Mouse (Mus musculus) thymus, postnatal 25 days (tissue): ENCODE measurements around the gene AY761184.
"Not testable (repeated sequence)": the region's sequence is repeated elsewhere in the genome, so short reads cannot be mapped to it uniquely, and the experiment has no call there.

Experiments used
- DNase-seq: peaks from one replicate; pipeline ENCODE4 v3.0.0; 2022

The AY761184 gene

DNA sequence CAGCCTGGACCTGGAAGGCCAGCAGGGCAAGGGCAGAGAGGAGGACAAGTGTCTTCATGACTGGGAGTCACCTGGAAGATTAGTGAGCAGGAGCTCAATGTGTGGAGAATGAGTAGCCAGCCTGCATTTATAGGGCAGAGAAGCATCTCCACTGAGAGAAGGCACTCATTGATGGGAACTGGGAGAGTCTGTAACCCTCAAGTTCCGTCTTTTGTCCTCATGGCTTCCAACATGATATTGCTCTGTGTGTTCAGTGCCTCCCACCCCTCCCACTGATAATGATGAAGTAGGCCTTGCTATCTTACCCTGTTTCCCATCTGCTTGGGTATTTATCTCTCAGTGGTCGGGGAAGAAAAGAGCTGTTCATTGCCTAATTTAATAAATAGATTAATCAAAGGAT, at the start of gene AY761184:
Gene AY761184, minus strand, starts transcription at position 101 of the 400 bp plus-strand sequence.
- DNase-seq = not testable (repeated sequence)

DNA sequence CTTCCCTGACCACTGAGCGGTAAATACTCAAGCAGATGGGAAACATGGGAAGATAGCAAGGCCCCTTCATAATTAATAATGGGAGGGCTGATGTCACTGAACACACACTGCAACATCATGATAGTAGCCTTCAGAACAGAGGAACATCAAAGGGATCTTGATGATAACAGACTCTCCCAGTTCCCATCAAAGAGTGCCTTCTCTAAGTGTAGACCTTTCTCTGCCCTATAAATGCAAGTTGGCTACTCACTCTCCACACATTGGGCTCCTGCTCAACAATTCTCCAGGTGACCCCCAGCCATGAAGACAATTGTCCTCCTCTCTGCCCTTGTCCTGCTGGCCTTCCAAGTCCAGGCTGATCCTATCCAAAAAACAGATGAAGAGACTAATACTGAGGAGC, 37.9 kb downstream of the AY761184 start, which contains the start of gene Defa34:
Gene Defa34, plus strand, starts transcription at position 301 of the 400 bp plus-strand sequence.
- not testable (repeated sequence) for DNase-seq

DNA sequence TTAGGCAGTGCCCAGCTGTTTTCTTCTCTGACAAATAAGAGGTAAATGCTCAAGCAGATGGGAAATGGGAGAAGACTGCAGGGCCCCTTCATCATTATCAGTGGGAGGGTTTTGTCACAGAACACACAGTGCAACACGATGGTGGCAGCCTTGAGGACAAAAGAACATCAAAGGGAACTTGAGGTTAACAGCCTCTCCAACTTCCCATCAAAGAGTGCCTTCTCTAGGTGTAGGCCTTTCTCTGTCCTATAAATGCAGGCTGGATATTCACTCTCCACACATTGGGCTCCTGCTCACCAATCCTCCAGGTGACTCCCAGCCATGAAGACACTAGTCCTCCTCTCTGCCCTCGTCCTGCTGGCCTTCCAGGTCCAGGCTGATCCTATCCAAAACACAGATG, 48.0 kb downstream of the AY761184 start, which contains the start of gene Defa17:
Gene Defa17, plus strand, starts transcription at position 301 of the 400 bp plus-strand sequence.
- DNase-seq = not testable (repeated sequence)
